Mouse (Mus musculus) stomach, embryonic 16.5 days (tissue): Measurements from ENCODE around the gene Ghitm. TPM values are rescaled to one million over a fixed set of nuclear protein-coding genes. Genes with fewer than 3 reads are reported as not detected.

Experiments used
- ATAC-seq: fragments of 200-750 bp; cut with Nextera tagmentation; 2 replicates; pipeline ENCODE4 v1.8.0; 2017; ENCODE audit warnings: moderate number of reproducible peaks, moderate TSS enrichment; ENCODE audit not compliant: insufficient read depth, low FRiP score
- H3K27ac ChIP-seq: fragments of 300-500 bp; sonication (generic); 2 replicates; pipeline ENCODE4 v1.5.1; 2014; ENCODE audit warnings: low read length
- H3K27me3 ChIP-seq: fragments of 300-500 bp; sonication (generic); 2 replicates; pipeline ENCODE4 v1.6.1; 2014; ENCODE audit warnings: low read length, control low read depth, mixed read lengths; ENCODE audit not compliant: control insufficient read depth, insufficient read depth
- H3K36me3 ChIP-seq: fragments of 300-500 bp; sonication (generic); 2 replicates; pipeline ENCODE4 v1.6.1; 2014; ENCODE audit warnings: low read length; ENCODE audit not compliant: control insufficient read depth, insufficient read depth
- H3K4me1 ChIP-seq: fragments of 300-500 bp; sonication (generic); 2 replicates; pipeline ENCODE4 v1.6.1; 2014; ENCODE audit warnings: low read length, control low read depth, mixed read lengths; ENCODE audit not compliant: control insufficient read depth, insufficient read depth
- H3K4me2 ChIP-seq: fragments of 300-500 bp; sonication (generic); 2 replicates; pipeline ENCODE4 v1.6.1; 2014; ENCODE audit warnings: low read depth, low read length, mixed read lengths
- H3K4me3 ChIP-seq: fragments of 300-500 bp; sonication (generic); replicated peaks from 2 replicates; pipeline ENCODE4 v1.5.1; 2014; ENCODE audit warnings: mild to moderate bottlenecking, low read length
- H3K9ac ChIP-seq: fragments of 300-500 bp; sonication (generic); 2 replicates; pipeline ENCODE4 v1.6.1; 2014; ENCODE audit warnings: low read length
- H3K9me3 ChIP-seq: fragments of 300-500 bp; sonication (generic); replicated peaks from 2 replicates; pipeline ENCODE4 v1.6.1; 2016; ENCODE audit warnings: low read length, control low read depth; ENCODE audit not compliant: control insufficient read depth
- WGBS: fragments of 180-500 bp; shearing (Covaris S2); extraction: QIAGEN DNeasy Blood & Tissue Kit; methylation state at CpG from one replicate; pipeline ENCODE4 v1.1.7; 2014; 5-methylcytosine and 5-hydroxymethylcytosine counted together
- polyA plus RNA-seq: library from polyadenylated mRNA; unstranded; fragments of >200 nt; fragmentation: Nextera tagmentation; extraction: Ambion mirVana; gene quantifications from 2 replicates; pipeline ENCODE4 v1.2.1, GENCODE M21; 2015

The Ghitm gene
- polyA plus RNA-seq, 1 experiment from 2014 or later = 244 TPM

GRCm38 (mm10) chr14:37110456-37110855, 24.6 kb downstream of the Ghitm start:
- H3K9me3 ChIP-seq = no peaks in the 10 kb centered on the region
- H3K4me3 ChIP-seq = no peak overlapping the region
- no peaks in the 10 kb centered on the region for H3K4me1 ChIP-seq
- H3K4me2 ChIP-seq = no peak overlapping the region
- 0 out of 2 replicates have a peak, but pooled peaks have one; percentile 37 for ATAC-seq
- WGBS = 61% methylated on average over 2 of the region's 2 CpGs
- H3K27ac ChIP-seq = no peak overlapping the region
- H3K36me3 ChIP-seq = no peaks in the 10 kb centered on the region
- H3K27me3 ChIP-seq = no peaks in the 10 kb centered on the region
- H3K9ac ChIP-seq = no peak overlapping the region

- WGBS = 35% methylated on average over 9 of the region's 9 CpGs
- 0 out of 2 replicates have a peak, but pooled peaks have one; percentile 17 for ATAC-seq
- H3K27me3 ChIP-seq = no peaks in the 10 kb centered on the region
- no peaks in the 10 kb centered on the region for H3K36me3 ChIP-seq
- 0 out of 2 replicates have a peak overlapping the region, but pooled peaks have one; percentile 5 for H3K4me2 ChIP-seq
- no peaks in the 10 kb centered on the region for H3K9me3 ChIP-seq
- no peak overlapping the region for H3K27ac ChIP-seq
- H3K4me3 ChIP-seq = no peak overlapping the region
- peaks cover 3% of the 10 kb centered on the region; the same call in 1 of the 2 replicates for H3K4me1 ChIP-seq
- no peak overlapping the region for H3K9ac ChIP-seq
Measured at GRCm38 (mm10) chr14:37109975-37110374, 25.1 kb downstream of the Ghitm start.

- no peaks in the 10 kb centered on the region for H3K9me3 ChIP-seq
- no peaks in the 10 kb centered on the region for H3K27me3 ChIP-seq
- H3K36me3 ChIP-seq = no peaks in the 10 kb centered on the region
- H3K4me1 ChIP-seq = peaks cover 6% of the 10 kb centered on the region; the same call in 1 of the 2 replicates
- no peak overlapping the region for H3K9ac ChIP-seq
- no peak overlapping the region for H3K4me3 ChIP-seq
- no peak overlapping the region for H3K27ac ChIP-seq
- 0 out of 2 replicates have a peak overlapping the region, but pooled peaks have one; percentile 5 for H3K4me2 ChIP-seq
- 66% methylated on average over 8 of the region's 8 CpGs for WGBS
- ATAC-seq = no peak
Measured at GRCm38 (mm10) chr14:37109460-37109859, 25.6 kb downstream of the Ghitm start.

GRCm38 (mm10) chr14:37105846-37106245, 29.2 kb downstream of the Ghitm start:
- no peak overlapping the region for H3K4me3 ChIP-seq
- no peak for ATAC-seq
- 17% methylated on average over 7 of the region's 7 CpGs for WGBS
- H3K9ac ChIP-seq = no peak overlapping the region
- H3K4me1 ChIP-seq = peaks cover 6% of the 10 kb centered on the region; the same call in 1 of the 2 replicates
- H3K36me3 ChIP-seq = no peaks in the 10 kb centered on the region
- no peak overlapping the region for H3K4me2 ChIP-seq
- H3K27me3 ChIP-seq = no peaks in the 10 kb centered on the region
- no peak overlapping the region for H3K27ac ChIP-seq
- H3K9me3 ChIP-seq = no peaks in the 10 kb centered on the region

- ATAC-seq = peak; percentile 66; the same call in 1 of the 2 replicates
- WGBS = 31% methylated on average over 5 of the region's 5 CpGs
Measured at GRCm38 (mm10) chr14:37104747-37105146, 30.3 kb downstream of the Ghitm start.

GRCm38 (mm10) chr14:37102484-37102883, 32.6 kb downstream of the Ghitm start:
- peaks cover 10% of the 10 kb centered on the region; the same call in 1 of the 2 replicates for H3K4me1 ChIP-seq
- no peak for ATAC-seq
- H3K4me2 ChIP-seq = no peak overlapping the region
- WGBS = 74% methylated on average over 3 of the region's 3 CpGs
- no peak overlapping the region for H3K27ac ChIP-seq
- peaks cover 10% of the 10 kb centered on the region for H3K27me3 ChIP-seq
- H3K9me3 ChIP-seq = no peaks in the 10 kb centered on the region
- no peak overlapping the region for H3K4me3 ChIP-seq
- H3K36me3 ChIP-seq = no peaks in the 10 kb centered on the region
- no peak overlapping the region for H3K9ac ChIP-seq

More at GRCm38 (mm10) chr14:37104747-37105146, 30.3 kb downstream of the Ghitm start:
- Histone ChIP-seq H3K27me3 (no peaks in the 10 kb centered on the region), H3K9ac (no peak overlapping the region), H3K27ac (peak overlapping the region; percentile 55), H3K9me3 (no peaks in the 10 kb centered on the region), H3K4me3 (no peak overlapping the region), H3K36me3 (no peaks in the 10 kb centered on the region), H3K4me1 (peaks cover 6% of the 10 kb centered on the region; the same call in 1 of the 2 replicates), H3K4me2 (no peak overlapping the region)

- Histone ChIP-seq H3K27me3 (peaks cover 18% of the 10 kb centered on the region), H3K4me2 (no peak overlapping the region), H3K4me3 (no peak overlapping the region), H3K9ac (no peak overlapping the region), H3K4me1 (peaks cover 10% of the 10 kb centered on the region; the same call in 1 of the 2 replicates), H3K27ac (no peak overlapping the region), H3K36me3 (no peaks in the 10 kb centered on the region), H3K9me3 (no peaks in the 10 kb centered on the region)
- ATAC-seq = no peak
- WGBS = 53% methylated on average over 5 of the region's 5 CpGs
Measured at GRCm38 (mm10) chr14:37101531-37101930, 33.5 kb downstream of the Ghitm start.

GRCm38 (mm10) chr14:37097956-37098530, 37.0 kb downstream of the Ghitm start, which contains the start of gene Cdhr1:
Gene Cdhr1, minus strand, starts transcription at chr14:37098347.
- Histone ChIP-seq H3K9ac (no peak within 1 kb of the TSS), H3K27me3 (peaks cover 21% of the 10 kb centered on the region), H3K9me3 (no peaks in the 10 kb centered on the region), H3K36me3 (no peaks in the 10 kb centered on the region), H3K27ac (no peak within 1 kb of the TSS), H3K4me2 (peak within 1 kb of the TSS; percentile 48), H3K4me3 (peak within 1 kb of the TSS; percentile 23), H3K4me1 (0 out of 2 replicates have a peak, but pooled peaks cover 4% of the 10 kb centered on the region)
- ATAC-seq = peak; percentile 42; the same call in 1 of the 2 replicates
- WGBS = under 1% methylated on average over 30 of the region's 30 CpGs

- Histone ChIP-seq H3K36me3 (no peaks in the 10 kb centered on the region), H3K9me3 (no peaks in the 10 kb centered on the region), H3K4me1 (0 out of 2 replicates have a peak, but pooled peaks cover 4% of the 10 kb centered on the region), H3K9ac (no peak overlapping the region), H3K4me2 (no peak overlapping the region), H3K27me3 (peaks cover 21% of the 10 kb centered on the region), H3K27ac (no peak overlapping the region), H3K4me3 (no peak overlapping the region)
- ATAC-seq = no peak
- 69% methylated on average over 4 of the region's 4 CpGs for WGBS
Measured at GRCm38 (mm10) chr14:37095556-37095955, 39.5 kb downstream of the Ghitm start.
